Mouse (Mus musculus) limb, embryonic 15.5 days (tissue): ENCODE results near the gene Cfap99. TPM values are rescaled to one million over a fixed set of nuclear protein-coding genes. Genes with fewer than 3 reads are reported as not detected.

Source experiments
- ATAC-seq: fragments of 200-750 bp; cut with Nextera tagmentation; 2 replicates; pipeline ENCODE4 v1.8.0; 2017; ENCODE audit warnings: low read depth, moderate TSS enrichment; ENCODE audit not compliant: insufficient number of reproducible peaks, low FRiP score, low TSS enrichment
- H3K27ac ChIP-seq: fragments of 300-500 bp; sonication (generic); 2 replicates; pipeline ENCODE4 v1.5.1; 2015; ENCODE audit warnings: moderate library complexity, mild to moderate bottlenecking, inconsistent platforms
- H3K27me3 ChIP-seq: fragments of 300-500 bp; sonication (generic); 2 replicates; pipeline ENCODE4 v1.6.1; 2015; ENCODE audit warnings: inconsistent platforms
- H3K36me3 ChIP-seq: fragments of 300-500 bp; sonication (generic); 2 replicates; pipeline ENCODE4 v1.6.1; 2015; ENCODE audit warnings: inconsistent platforms
- H3K4me1 ChIP-seq: fragments of 300-500 bp; sonication (generic); 2 replicates; pipeline ENCODE4 v1.6.1; 2015; ENCODE audit warnings: inconsistent platforms
- H3K4me2 ChIP-seq: fragments of 300-500 bp; sonication (generic); 2 replicates; pipeline ENCODE4 v1.6.1; 2015; ENCODE audit warnings: mild to moderate bottlenecking, inconsistent platforms
- H3K4me3 ChIP-seq: fragments of 300-500 bp; sonication (generic); 2 replicates; pipeline ENCODE4 v1.5.1; 2015; ENCODE audit warnings: mild to moderate bottlenecking, inconsistent platforms
- H3K9ac ChIP-seq: fragments of 300-500 bp; sonication (generic); 2 replicates; pipeline ENCODE4 v1.6.1; 2015; ENCODE audit warnings: inconsistent platforms
- H3K9me3 ChIP-seq: fragments of 300-500 bp; sonication (generic); 2 replicates; pipeline ENCODE4 v1.6.1; 2016; ENCODE audit warnings: inconsistent platforms
- polyA plus RNA-seq: library from polyadenylated mRNA; unstranded; fragments of >200 nt; fragmentation: Nextera tagmentation; extraction: Ambion mirVana; gene quantifications from 2 replicates; pipeline ENCODE4 v1.2.1, GENCODE M21; 2015

Gene Cfap99
- polyA plus RNA-seq, 1 experiment from 2014 or later: not detected

DNA sequence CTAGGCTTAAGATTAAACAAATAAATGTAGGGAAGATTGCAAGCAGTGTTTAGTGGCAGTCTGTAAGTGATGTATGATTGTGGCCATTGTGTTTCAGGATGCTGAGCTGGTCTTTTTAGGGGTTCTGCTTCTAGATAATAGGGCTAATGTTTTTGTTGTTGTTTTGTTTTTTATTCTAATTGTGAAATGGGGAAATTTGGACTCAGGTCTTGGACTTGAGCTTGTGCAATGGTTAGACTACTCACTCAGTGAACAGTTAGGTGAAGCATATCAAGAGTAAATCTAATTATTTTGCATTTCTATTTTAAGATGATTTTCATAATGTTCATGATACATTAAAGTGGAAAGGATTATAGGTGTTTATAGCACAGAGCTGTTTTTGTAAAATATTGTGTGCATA, 84.1 kb downstream of the Cfap99 start:
- no peak overlapping the region for H3K9ac ChIP-seq
- ATAC-seq: no peak
- no peaks in the 10 kb centered on the region for H3K36me3 ChIP-seq
- H3K4me3 ChIP-seq: no peak overlapping the region
- H3K4me2 ChIP-seq: no peak overlapping the region
- no peak overlapping the region for H3K27ac ChIP-seq
- H3K4me1 ChIP-seq: peaks cover 18% of the 10 kb centered on the region
- H3K27me3 ChIP-seq: no peaks in the 10 kb centered on the region
- no peaks in the 10 kb centered on the region for H3K9me3 ChIP-seq

Other genes with a start within 250 kb of the Cfap99 start
- gene Poln, start 119.2 kb upstream of the Cfap99 start, polyA plus RNA-seq: 3.3 and 3.9 TPM in 2 replicates
- gene Haus3, start 119.1 kb upstream of the Cfap99 start, polyA plus RNA-seq: 28.1 and 29.4 TPM in 2 replicates
- gene Mxd4, start 100.9 kb upstream of the Cfap99 start, polyA plus RNA-seq: 40.3 and 42.4 TPM in 2 replicates
- gene Zfyve28, start 151 bp upstream of the Cfap99 start, polyA plus RNA-seq: 0.82 and 1.1 TPM in 2 replicates
- 151 and 157 TPM in 2 replicates for gene Rnf4, start 47.7 kb downstream of the Cfap99 start, polyA plus RNA-seq
- 11.4 and 12.3 TPM in 2 replicates for gene Fam193a, start 81.3 kb downstream of the Cfap99 start, polyA plus RNA-seq
- 26.2 and 29.2 TPM in 2 replicates for gene Tnip2, start 225.4 kb downstream of the Cfap99 start, polyA plus RNA-seq
- gene Sh3bp2, start 237.2 kb downstream of the Cfap99 start, polyA plus RNA-seq: 10.0 and 10.1 TPM in 2 replicates